Mouse (Mus musculus): ENCODE results near the gene Ank2. TPM values are rescaled to one million over a fixed set of nuclear protein-coding genes. Genes with fewer than 3 reads are reported as not detected.

Ank2 gene
- total and polyA plus RNA-seq, 3 experiments = 18.9 to 95.5 (median 57.8) TPM

DNA sequence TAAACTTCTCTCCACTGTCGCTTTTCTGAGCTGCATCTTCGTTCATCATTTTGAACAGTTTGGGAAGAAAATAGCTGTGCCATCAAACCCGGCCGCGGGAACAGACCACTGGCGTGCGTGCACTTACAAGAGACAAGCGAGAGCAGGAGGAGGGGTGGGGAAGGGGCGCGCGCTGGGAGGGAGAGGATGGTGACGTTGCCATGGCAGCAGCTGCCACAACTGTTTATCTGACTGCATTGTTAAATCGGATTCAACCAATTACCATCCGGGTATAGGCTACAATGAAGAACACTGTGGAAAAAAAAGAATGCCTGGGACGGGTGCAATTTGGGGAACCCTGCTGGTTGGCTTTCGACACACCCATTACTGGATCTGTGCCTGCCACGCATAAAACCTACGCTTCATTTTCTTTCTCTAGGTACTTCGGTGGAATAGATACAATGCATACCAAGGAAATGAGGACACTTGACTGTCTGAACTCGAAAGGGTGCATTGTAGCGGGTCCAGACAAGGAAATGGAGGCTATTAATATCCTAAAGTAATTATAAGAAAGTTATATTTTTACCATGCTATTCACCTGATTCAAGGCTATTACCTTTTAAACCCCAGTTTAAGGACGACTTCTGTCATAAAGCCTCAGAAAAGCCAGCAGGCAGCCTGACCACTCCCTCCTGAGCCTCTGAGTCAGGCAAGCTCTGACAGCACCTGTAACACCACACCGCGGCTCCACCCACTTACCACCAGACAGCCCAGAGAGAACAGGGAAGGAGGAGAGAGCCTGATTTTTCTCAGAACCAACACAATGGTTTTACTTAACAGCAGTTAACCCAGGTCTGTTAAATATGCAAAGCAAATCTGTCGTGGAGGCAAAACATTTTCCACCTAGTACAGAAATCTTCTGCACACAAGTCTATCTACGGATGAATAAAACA is 273.1 kb downstream of the Ank2 start:
- TF ChIP-seq CTCF (IDR thresholded peaks at IDR 0.05; ENCODE audit: low read depth, low read length) (no peak), GATA2 (IDR thresholded peaks at IDR 0.05; ENCODE audit: borderline replicate concordance, low read depth, low read length) (no peak), POLR2AphosphoS5 (IDR thresholded peaks at IDR 0.05; ENCODE audit: insufficient replicate concordance, low read depth, low read length) (no peak), TAL1 (conservative IDR thresholded peaks at IDR 0.05; ENCODE audit: low read depth, low read length) (no peak), GATA1 (IDR thresholded peaks at IDR 0.05; ENCODE audit: borderline replicate concordance, low read length) (no peak)
- H3K4me3 ChIP-seq (ENCODE audit: low read depth, low read length) = no peak overlapping the region
- peak; percentile 32 for DNase-seq (ENCODE audit: low spot score)
- peaks cover 19% of the 10 kb centered on the region; the same call in 1 of the 2 replicates for H3K4me1 ChIP-seq (ENCODE audit: insufficient read depth, low read depth, low read length)
- H3K27me3 ChIP-seq (ENCODE audit: insufficient read depth, low read length) = no peaks in the 10 kb centered on the region
- peaks cover 10% of the 10 kb centered on the region for H3K36me3 ChIP-seq (replicated peaks)
- no peaks in the 10 kb centered on the region for H3K9me3 ChIP-seq (replicated peaks)
- ATAC-seq (ENCODE audit: extremely low read depth, insufficient number of reproducible peaks, low FRiP score, poor library complexity, severe bottlenecking) = peak; percentile 45; the same call in 1 of the 2 replicates

DNA sequence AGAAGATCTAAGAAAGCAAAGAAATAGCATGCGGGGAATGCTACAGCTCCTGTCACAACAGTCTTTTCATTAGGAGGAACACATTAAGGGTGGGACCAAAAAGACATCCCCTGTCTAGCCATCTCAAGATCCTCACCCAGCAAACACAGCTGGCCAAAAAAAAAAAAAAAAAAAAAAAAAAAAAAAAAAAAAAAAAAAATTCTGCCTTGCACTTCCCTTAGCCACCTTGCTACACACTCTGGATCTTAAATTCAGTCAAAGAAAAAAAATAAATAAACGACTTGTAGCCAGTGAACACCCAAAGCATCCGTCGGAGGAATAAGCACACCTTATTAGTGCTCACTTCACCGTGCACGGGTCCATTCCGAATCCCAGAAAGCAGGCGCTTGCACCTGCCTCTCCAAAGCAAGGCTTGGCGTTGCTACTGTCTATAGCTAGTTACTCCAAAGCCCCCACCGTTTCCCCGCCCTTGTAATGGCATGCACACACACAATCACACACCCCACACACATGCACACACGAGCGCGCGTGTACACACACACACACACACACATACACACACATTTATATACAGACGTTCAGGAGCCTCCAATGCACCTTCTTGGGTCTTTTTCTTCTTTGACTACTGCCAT is 273.9 kb downstream of the Ank2 start:
- ATAC-seq (ENCODE audit: extremely low read depth, insufficient number of reproducible peaks, low FRiP score, poor library complexity, severe bottlenecking) = no peak
- peaks cover 8% of the 10 kb centered on the region for H3K36me3 ChIP-seq (replicated peaks)
- no peak overlapping the region for H3K4me3 ChIP-seq (ENCODE audit: low read depth, low read length)
- no peak for TF ChIP-seq GATA1 (IDR thresholded peaks at IDR 0.05; ENCODE audit: borderline replicate concordance, low read length)
- H3K27me3 ChIP-seq (ENCODE audit: insufficient read depth, low read length) = no peaks in the 10 kb centered on the region
- peaks cover 19% of the 10 kb centered on the region; the same call in 1 of the 2 replicates for H3K4me1 ChIP-seq (ENCODE audit: insufficient read depth, low read depth, low read length)
- DNase-seq (ENCODE audit: low spot score) = no peak
- H3K9me3 ChIP-seq (replicated peaks) = no peaks in the 10 kb centered on the region

DNA sequence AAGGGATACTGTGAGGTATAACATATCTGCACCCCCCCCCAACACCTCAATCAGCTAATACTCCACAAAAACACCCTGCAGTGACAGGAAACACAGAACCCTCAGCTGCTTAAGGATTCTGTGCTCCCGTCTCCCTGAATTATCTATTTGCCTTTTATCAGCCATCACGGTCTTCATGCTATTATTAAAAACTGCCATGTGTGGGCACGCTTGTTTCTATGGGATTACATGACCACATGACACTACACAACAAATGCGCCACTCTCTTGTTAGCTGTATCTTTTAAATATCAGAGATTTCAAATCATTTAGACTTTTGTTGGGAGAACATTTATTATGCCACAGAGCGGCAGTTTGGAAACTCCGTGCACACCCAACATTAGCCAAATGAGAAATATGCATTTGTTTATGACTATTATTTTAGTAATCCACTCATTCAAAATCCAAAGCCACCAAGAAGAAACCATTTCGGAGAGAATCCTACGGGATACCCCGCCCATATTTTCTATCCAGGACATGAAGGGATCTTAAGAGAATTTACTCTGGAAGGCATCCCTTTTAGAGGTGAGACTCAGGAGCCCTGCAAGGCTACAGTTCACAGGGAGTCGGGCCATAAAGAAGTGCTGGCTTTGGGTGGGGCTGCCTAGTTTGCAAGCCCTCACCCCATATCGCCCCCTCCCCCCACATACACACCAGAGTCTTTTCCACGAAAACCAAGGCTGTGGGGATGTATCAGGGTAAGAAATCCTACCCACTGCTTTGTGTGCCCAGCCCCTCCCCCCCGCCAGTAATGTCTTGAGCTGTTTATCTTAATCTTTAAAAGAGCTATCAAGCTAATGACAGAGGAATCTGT is 274.6 kb downstream of the Ank2 start:
- no peak for ATAC-seq (ENCODE audit: extremely low read depth, insufficient number of reproducible peaks, low FRiP score, poor library complexity, severe bottlenecking)
- peaks cover 8% of the 10 kb centered on the region for H3K36me3 ChIP-seq (replicated peaks)

DNA sequence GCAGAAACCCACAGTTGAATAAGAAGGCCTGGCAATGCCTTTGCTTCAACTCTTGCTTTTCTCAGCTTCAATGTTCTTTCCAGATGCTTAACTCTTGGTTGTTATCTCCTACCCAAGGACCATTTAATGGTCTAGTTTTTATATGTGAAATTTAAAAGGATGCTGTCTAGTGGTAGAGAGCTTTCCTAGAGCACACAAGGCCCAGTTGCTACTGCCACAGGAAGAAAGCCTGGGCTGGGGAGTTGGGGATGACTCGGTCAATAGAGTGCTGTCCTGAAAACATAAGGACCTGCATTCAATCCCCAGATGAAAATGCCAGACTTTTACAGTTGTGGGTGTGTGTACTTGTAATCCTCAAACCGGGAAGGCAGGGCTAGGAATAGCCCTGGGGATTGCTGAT is 277.1 kb downstream of the Ank2 start:
- Histone ChIP-seq H3K4me1 (ENCODE audit: insufficient read depth, low read depth, low read length) (peaks cover 19% of the 10 kb centered on the region; the same call in 1 of the 2 replicates), H3K4me3 (ENCODE audit: low read depth, low read length) (no peak overlapping the region), H3K36me3 (replicated peaks) (peaks cover 4% of the 10 kb centered on the region), H3K27me3 (ENCODE audit: insufficient read depth, low read length) (no peaks in the 10 kb centered on the region), H3K9me3 (replicated peaks) (no peaks in the 10 kb centered on the region)
- TF ChIP-seq TAL1 (conservative IDR thresholded peaks at IDR 0.05; ENCODE audit: low read depth, low read length) (no peak), GATA2 (IDR thresholded peaks at IDR 0.05; ENCODE audit: borderline replicate concordance, low read depth, low read length) (no peak), GATA1 (IDR thresholded peaks at IDR 0.05; ENCODE audit: borderline replicate concordance, low read length) (no peak), CTCF (IDR thresholded peaks at IDR 0.05; ENCODE audit: low read depth, low read length) (no peak), POLR2AphosphoS5 (IDR thresholded peaks at IDR 0.05; ENCODE audit: insufficient replicate concordance, low read depth, low read length) (no peak)
- no peak for DNase-seq (ENCODE audit: low spot score)
- no peak; the same call in 1 of the 2 replicates for ATAC-seq (ENCODE audit: extremely low read depth, insufficient number of reproducible peaks, low FRiP score, poor library complexity, severe bottlenecking)

More for the DNA sequence above, 274.6 kb downstream of the Ank2 start:
- no peaks in the 10 kb centered on the region for H3K27me3 ChIP-seq (ENCODE audit: insufficient read depth, low read length)
- no peak overlapping the region for H3K4me3 ChIP-seq (ENCODE audit: low read depth, low read length)
- no peaks in the 10 kb centered on the region for H3K9me3 ChIP-seq (replicated peaks)
- peaks cover 19% of the 10 kb centered on the region; the same call in 1 of the 2 replicates for H3K4me1 ChIP-seq (ENCODE audit: insufficient read depth, low read depth, low read length)
- no peak for DNase-seq (ENCODE audit: low spot score)
- no peak for TF ChIP-seq TAL1 (conservative IDR thresholded peaks at IDR 0.05; ENCODE audit: low read depth, low read length)
- no peak for TF ChIP-seq GATA1 (IDR thresholded peaks at IDR 0.05; ENCODE audit: borderline replicate concordance, low read length)
- TF ChIP-seq GATA2 (IDR thresholded peaks at IDR 0.05; ENCODE audit: borderline replicate concordance, low read depth, low read length) = no peak
- no peak for TF ChIP-seq POLR2AphosphoS5 (IDR thresholded peaks at IDR 0.05; ENCODE audit: insufficient replicate concordance, low read depth, low read length)
- TF ChIP-seq CTCF (IDR thresholded peaks at IDR 0.05; ENCODE audit: low read depth, low read length) = no peak

DNA sequence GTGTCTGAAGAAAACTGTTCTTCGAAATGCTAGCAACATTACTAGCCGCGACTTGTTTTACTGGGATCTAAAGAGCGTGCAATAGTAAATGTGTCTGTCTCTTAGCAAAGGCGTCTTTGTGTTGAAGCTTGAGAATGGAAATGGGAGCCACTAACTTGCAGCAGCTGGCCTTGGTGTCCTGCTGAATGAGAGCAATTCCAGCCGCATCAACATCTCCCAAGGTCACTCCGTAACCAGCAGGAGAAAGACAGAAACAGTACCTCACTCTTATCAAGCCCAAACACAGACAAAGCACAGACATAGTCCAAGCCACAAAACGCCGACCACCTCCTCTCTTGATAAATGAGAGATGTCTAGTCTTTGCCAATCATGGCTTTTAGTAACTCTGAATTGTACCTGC is 278.3 kb downstream of the Ank2 start:
- H3K4me3 ChIP-seq (ENCODE audit: low read depth, low read length) = no peak overlapping the region
- ATAC-seq (ENCODE audit: extremely low read depth, insufficient number of reproducible peaks, low FRiP score, poor library complexity, severe bottlenecking) = no peak
- peaks cover 4% of the 10 kb centered on the region for H3K36me3 ChIP-seq (replicated peaks)
- H3K9me3 ChIP-seq (replicated peaks) = no peaks in the 10 kb centered on the region
- no peak for DNase-seq (ENCODE audit: low spot score)
- no peak for TF ChIP-seq GATA1 (IDR thresholded peaks at IDR 0.05; ENCODE audit: borderline replicate concordance, low read length)
- no peak for TF ChIP-seq CTCF (IDR thresholded peaks at IDR 0.05; ENCODE audit: low read depth, low read length)
- TF ChIP-seq TAL1 (conservative IDR thresholded peaks at IDR 0.05; ENCODE audit: low read depth, low read length) = no peak
- no peak for TF ChIP-seq GATA2 (IDR thresholded peaks at IDR 0.05; ENCODE audit: borderline replicate concordance, low read depth, low read length)
- TF ChIP-seq POLR2AphosphoS5 (IDR thresholded peaks at IDR 0.05; ENCODE audit: insufficient replicate concordance, low read depth, low read length) = no peak
- peaks cover 11% of the 10 kb centered on the region; the same call in 1 of the 2 replicates for H3K4me1 ChIP-seq (ENCODE audit: insufficient read depth, low read depth, low read length)
- H3K27me3 ChIP-seq (ENCODE audit: insufficient read depth, low read length) = no peaks in the 10 kb centered on the region

All from G1E (cell line).